Mouse (Mus musculus) thymus, adult 2 months (tissue): ENCODE results near the gene Fto.

Source experiments
- CTCF ChIP-seq: fragments of 200-500 bp; IDR thresholded peaks from 2 replicates; pipeline ENCODE4 v1.5.1; 2012; ENCODE audit warnings: mild to moderate bottlenecking, control low read depth, low read length, moderate library complexity, borderline replicate concordance; ENCODE audit not compliant: control insufficient read depth, poor library complexity, insufficient read depth; ENCODE audit errors: extremely low read depth
- POLR2A ChIP-seq: fragments of 200-500 bp; IDR thresholded peaks from 2 replicates; pipeline ENCODE4 v1.6.1; 2012; ENCODE audit warnings: mild to moderate bottlenecking, low read length, control low read depth, moderate library complexity; ENCODE audit not compliant: control insufficient read depth, poor library complexity, insufficient read depth; ENCODE audit errors: extremely low read depth

GRCm38 (mm10) chr8:91538109-91538508, 224.8 kb downstream of the Fto start:
- TF ChIP-seq CTCF (no peak), POLR2A (no peak)
